Mouse (Mus musculus): ENCODE data around the gene S1pr4.

The S1pr4 gene

DNA sequence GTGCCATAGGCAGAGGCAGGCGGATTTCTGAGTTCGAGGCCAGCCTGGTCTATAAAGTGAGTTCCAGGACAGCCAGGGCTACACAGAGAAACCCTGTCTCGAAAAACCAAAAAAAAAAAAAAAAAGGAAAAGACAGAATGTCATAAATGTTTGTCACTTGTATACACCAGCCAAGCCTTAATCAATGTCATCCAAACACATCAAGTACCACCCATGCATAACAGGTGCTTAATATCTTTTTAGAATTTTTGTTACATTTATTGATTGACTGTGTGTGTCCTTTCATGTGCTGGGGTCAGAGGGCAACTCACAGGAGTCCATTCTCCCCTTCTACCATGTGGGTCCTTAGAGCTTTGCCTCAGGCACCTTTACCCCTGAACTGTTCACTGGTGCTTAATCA, at the start of gene S1pr4:
S1pr4 (minus strand) TSS at position 101 of the 400 bp plus-strand sequence.
- no peak for DNase-seq

GRCm38 (mm10) chr10:81548944-81549343, 49.0 kb upstream of the S1pr4 start:
- no peak for DNase-seq

- DNase-seq, result no peak
Measured at GRCm38 (mm10) chr10:81546788-81547571, 47.0 kb upstream of the S1pr4 start.

DNA sequence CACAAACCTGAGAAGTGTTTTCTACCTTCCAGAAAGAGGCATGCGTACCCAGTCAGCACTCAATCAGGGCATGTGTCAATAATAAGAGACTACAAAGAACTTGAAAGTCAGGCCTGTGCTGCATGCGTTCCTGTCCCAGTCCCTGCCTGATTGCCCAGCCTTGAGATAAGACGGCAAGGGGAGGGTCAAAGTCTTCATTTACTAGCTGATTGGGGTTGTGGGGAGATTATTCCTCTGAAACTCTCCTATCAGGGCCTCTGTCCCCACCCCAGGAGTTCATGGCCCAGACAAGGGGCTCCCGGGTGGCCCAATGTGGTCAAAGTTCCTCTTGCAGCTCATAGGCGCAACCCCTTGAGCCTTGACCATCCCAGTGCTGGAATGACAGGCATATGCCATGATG, 46.4 kb upstream of the S1pr4 start:
- no peak for DNase-seq

GRCm38 (mm10) chr10:81545161-81545747, 45.3 kb upstream of the S1pr4 start, which contains the start of gene Gna11:
Gene Gna11, minus strand, starts transcription at chr10:81545190.
- peak; percentile 100 for DNase-seq

DNA sequence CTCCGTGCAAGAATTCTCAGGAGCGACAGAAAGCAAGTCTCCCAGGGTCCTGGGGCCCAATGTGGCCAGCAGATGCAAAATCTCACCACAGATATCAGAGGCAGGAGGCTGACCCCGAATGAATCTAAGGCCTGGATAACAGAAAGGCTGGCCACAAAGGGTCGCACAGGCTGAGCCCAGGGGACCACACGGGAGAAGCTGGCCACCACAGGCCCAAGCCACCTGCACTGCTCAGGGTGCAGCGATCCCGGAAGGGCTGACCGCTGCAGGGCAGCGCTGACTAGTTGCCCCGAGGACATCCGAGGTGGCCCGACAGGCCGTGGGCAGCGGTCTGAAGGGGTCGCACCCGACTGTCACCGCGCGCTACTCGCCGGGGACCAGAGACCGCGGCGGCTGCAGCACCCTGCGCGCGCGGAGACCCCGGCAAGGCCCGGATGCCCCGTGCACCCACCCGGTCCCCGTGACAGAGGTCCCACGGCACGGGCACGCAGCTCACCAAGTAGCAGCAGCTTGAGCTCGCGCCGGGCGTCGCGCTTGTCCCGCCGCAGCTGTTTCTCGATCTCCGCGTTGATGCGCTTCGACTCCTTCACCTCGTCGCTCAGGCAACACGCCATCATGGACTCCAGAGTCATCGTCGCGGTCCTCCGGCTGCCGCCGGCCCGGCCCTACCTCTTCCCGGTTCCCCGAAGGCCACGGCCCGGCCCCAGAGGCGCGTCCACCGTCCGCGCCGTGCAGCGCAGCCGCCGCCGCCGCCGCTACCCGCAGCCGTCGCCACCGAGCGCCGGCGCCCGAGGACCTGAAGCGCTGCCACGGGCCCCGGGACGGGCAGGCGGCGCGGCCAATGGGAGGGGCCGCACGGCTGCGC, 44.6 kb upstream of the S1pr4 start:
- no peak for DNase-seq

GRCm38 (mm10) chr10:81543633-81544032, 43.7 kb upstream of the S1pr4 start:
- no peak for DNase-seq

DNA sequence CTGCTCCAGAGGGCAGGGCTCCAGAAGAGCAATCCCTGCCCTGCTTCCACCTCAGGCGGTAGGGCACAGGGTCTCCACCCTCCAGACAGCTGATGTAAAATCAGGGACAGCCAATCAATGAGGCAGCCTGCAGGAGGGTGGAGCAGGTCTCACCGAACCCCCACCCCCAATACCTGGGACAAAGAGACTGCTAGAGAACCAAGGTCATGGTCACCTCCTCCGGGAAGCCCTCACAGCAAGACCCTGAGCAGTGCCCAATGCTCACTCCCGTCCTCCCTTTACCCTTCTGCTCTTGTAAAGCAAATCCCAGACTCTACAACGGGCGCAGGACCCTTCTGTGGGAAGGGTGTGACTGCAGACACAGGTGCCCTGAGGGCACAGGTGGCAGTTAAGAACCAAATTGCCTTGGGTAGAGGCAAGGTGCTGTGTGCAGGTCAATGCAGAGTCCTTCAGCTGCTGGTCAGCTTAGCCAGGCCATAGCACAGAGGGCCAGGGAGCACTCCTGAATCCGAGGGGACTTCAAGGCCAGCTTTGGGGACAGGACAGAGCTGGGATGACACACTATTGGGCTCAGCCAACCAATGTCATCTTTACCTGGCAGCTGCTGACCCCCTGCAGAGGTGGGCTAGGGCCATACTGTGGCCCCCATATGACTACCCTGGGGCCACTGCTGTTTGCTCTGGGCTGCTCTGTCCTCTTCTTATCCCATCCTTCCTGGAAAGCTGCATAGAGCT, 43.0 kb upstream of the S1pr4 start:
- no peak for DNase-seq

DNA sequence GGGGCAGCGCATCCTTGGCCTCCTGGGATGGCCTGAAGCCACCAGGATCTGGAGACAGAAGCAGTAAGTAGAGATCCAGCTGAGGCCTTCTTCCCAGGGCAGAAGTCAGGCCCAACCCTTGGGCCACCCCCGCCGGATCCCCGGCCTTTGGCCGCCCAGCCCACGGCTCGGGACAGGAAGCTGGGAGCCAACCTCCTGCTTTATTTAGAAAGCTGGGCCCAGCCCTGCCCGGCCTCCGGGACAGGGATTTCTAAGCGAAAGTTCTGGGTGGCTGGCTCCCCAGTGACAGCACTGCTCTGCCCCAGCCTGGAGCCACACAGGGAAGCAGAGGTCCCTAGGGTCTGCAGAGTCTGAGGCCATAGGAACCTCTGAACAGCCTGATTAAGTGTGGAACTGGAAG, 41.9 kb upstream of the S1pr4 start:
- peak; percentile 79 for DNase-seq

DNA sequence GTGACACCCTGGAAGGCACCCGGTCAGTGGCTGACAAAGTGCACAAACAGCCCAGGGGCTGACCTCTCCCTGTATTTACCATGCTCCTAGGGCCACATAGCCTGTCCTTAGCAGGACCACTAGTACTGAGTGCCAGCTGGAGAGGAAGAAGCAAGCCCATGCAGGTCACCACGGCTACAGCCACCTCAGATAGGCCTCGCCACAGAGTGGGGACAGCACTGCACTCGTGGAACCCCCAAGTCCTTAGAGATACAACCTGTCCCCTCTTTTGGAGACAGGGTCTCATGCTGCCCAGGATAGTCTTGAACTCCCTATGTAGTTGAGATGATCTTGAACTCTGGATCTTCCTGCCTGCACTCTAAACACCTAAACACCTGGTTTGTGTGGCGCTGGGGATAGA, 41.4 kb upstream of the S1pr4 start:
- no peak for DNase-seq

- DNase-seq, result no peak
Measured at GRCm38 (mm10) chr10:81538321-81539048, 38.6 kb upstream of the S1pr4 start.

DNA sequence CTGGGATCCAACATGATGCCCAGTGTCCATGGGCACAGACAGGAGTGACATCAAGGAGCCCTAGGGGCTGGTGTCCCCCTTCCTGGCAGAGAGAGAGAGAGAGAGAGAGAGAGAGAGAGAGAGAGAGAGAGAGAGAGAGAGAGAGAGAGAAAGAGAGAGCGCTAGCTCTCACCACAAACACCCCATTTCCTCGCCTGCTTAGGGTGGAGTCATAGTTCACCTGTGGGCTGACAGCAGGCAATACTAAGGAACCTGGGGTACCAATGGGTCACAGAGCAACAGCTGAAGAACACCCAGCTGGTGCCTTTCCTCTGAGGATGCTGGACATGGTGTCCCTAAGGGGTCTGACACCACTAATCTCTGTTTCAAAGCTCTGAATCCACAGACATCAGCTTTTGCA, 37.5 kb upstream of the S1pr4 start:
- no peak for DNase-seq

DNA sequence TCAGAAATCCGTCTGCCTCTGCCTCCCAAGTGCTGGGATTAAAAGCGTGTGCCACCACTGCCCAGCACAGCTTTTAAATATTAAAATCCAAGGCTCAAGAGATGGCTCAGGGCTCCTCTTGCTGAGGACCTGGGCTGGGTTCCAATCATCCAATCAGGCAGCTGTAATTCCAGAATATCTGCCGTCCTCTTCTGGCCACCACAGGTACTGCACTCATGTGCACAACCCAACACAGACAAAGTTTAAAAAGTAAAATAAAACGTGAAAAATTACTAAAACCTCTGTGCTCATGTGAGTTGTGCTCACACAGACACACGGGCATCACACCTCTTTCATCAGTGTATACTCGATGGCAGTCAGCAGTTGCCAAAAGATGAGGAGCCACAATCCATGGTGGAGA, 36.8 kb upstream of the S1pr4 start:
- DNase-seq, result no peak

GRCm38 (mm10) chr10:81534826-81535225, 34.9 kb upstream of the S1pr4 start:
- DNase-seq, result no peak

DNA sequence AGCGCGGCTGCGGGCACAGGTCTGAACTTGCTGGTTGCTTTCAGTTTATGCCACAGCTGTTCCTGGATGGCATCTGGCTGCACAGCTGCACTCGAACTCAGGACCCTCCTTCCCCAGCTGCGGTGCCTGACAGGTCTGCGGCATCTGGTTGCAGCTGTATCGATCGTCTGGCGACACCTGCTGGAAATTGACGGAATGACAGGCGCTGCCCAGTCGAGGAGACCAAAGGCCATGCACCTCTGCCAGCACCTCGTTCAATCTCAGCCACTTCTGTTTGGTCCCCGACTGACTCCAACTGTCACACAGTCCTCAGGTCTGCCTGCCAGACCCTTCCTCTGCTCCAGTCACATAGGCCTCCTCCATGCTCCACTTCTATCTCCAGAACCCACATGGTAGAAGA, 26.8 kb upstream of the S1pr4 start:
- DNase-seq, result peak; percentile 87

GRCm38 (mm10) chr10:81525017-81525694, 25.2 kb upstream of the S1pr4 start:
- DNase-seq, result no peak

GRCm38 (mm10) chr10:81524051-81524605, 24.2 kb upstream of the S1pr4 start, which contains the start of gene Gna15:
Gene Gna15, minus strand, starts transcription at chr10:81524225.
- no peak for DNase-seq

GRCm38 (mm10) chr10:81523570-81523969, 23.6 kb upstream of the S1pr4 start:
- DNase-seq, result no peak

DNA sequence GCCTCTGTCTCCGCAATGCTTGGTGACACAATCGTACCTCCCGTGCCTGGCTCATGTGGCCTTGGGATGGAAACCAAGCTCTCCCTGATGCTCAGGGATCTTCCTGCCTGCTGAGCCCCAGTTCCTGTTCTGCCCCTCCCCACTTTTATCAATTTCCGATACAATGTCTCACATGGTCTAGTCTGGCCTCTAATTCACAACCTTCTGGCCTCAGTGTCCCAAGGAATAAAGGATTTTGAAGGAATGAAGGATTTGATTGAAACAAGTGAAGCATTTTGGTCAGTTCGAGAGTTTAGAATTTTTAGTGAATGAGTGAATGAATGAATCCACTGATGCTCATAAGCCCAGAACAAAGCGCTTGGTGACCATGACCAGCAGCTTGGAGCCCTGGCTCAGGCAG, 23.2 kb upstream of the S1pr4 start:
- DNase-seq, result no peak

GRCm38 (mm10) chr10:81519978-81520365, 20.0 kb upstream of the S1pr4 start:
- no peak for DNase-seq

Measured in kidney, adult 9 months (tissue).